Mouse (Mus musculus) cerebellum, adult 18-20 months (tissue): Measurements from ENCODE around the gene Pam.

Source experiments
- DNase-seq, 2 experiments: peaks; one replicate each; pipeline ENCODE4 v3.0.0; 2021

Pam gene

GRCm38 (mm10) chr1:97759841-97760240, 335.6 kb downstream of the Pam start:
- no peak for DNase-seq

GRCm38 (mm10) chr1:97754392-97754791, 341.1 kb downstream of the Pam start:
- DNase-seq, result no peak

GRCm38 (mm10) chr1:97753216-97753615, 342.2 kb downstream of the Pam start:
- DNase-seq, result no peak

- DNase-seq, result no peak
Measured at GRCm38 (mm10) chr1:97748163-97748562, 347.3 kb downstream of the Pam start.

- DNase-seq, result no peak
Measured at GRCm38 (mm10) chr1:97746261-97746660, 349.2 kb downstream of the Pam start.

- DNase-seq, result no peak
Measured at GRCm38 (mm10) chr1:97745712-97746111, 349.7 kb downstream of the Pam start.
